Mouse (Mus musculus): ENCODE data around the gene Dus4l.

DNA sequence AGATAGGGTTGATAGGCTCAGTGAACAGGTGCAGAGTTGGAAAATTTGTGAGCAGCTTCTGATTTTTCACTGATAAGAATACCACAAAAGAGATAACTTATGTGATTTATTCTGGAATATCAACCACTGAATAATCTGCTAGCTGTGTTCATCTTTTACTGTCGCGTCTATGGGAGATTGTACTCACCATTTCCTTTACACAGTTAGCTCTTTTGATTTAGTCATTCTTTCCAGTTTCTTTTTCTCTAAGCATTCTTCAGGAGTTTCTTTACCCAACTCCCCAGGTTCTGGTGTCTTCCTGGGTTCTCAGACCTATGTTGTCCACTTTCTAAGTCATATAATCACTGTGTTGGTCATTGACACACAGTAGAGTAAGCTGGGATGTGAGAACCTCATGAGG is 2.2 kb upstream of the Dus4l start:
- no peak for TF ChIP-seq ZNF384 (IDR thresholded peaks at IDR 0.05; ENCODE audit: low read depth, low read length)
- TF ChIP-seq HCFC1 (IDR thresholded peaks at IDR 0.05; ENCODE audit: low read depth, low read length) = no peak
- TF ChIP-seq MEF2A (IDR thresholded peaks at IDR 0.05; ENCODE audit: borderline replicate concordance, low read depth, low read length) = no peak
- TF ChIP-seq TBP (conservative IDR thresholded peaks at IDR 0.05; ENCODE audit: low read depth, low read length) = no peak
- no peak for TF ChIP-seq CTCF (conservative IDR thresholded peaks at IDR 0.05 in 1 of 2, IDR thresholded peaks at IDR 0.05 in 1 of 2; ENCODE audit: low read depth in 2 of 2, low read length in 2 of 2)
- no peak for TF ChIP-seq RAD21 (IDR thresholded peaks at IDR 0.05; ENCODE audit: low read depth, low read length)
- TF ChIP-seq EP300 (IDR thresholded peaks at IDR 0.05; ENCODE audit: low read length) = peak; percentile 53
- TF ChIP-seq MXI1 (IDR thresholded peaks at IDR 0.05; ENCODE audit: low read depth, low read length) = no peak
- TF ChIP-seq ZMIZ1 (IDR thresholded peaks at IDR 0.05; ENCODE audit: low read depth, low read length) = no peak
- no peak for TF ChIP-seq POLR2A (IDR thresholded peaks at IDR 0.05; ENCODE audit: low read depth, low read length)
- TF ChIP-seq RCOR1 (conservative IDR thresholded peaks at IDR 0.05; ENCODE audit: low read depth, low read length) = no peak
- TF ChIP-seq NRF1 (IDR thresholded peaks at IDR 0.05; ENCODE audit: low read depth, low read length) = no peak
- no peak for TF ChIP-seq BHLHE40 (IDR thresholded peaks at IDR 0.05; ENCODE audit: low read depth, low read length)
- no peak for TF ChIP-seq ELF1 (IDR thresholded peaks at IDR 0.05; ENCODE audit: low read depth, low read length)
